Mouse (Mus musculus): ENCODE measurements around the gene Matn1.
A peak's percentile ranks its signal among the peaks of the same experiment; 100 is the strongest.

Gene Matn1

GRCm38 (mm10) chr4:130916639-130917038 lies 27.5 kb upstream of the Matn1 start:
- DNase-seq (ENCODE audit: low read depth in 1 of 2, low spot score in 2 of 2), result no peak

- no peak for DNase-seq (ENCODE audit: low read depth in 1 of 2, low spot score in 2 of 2)
Observed at GRCm38 (mm10) chr4:130917564-130917963, 26.6 kb upstream of the Matn1 start.

DNA sequence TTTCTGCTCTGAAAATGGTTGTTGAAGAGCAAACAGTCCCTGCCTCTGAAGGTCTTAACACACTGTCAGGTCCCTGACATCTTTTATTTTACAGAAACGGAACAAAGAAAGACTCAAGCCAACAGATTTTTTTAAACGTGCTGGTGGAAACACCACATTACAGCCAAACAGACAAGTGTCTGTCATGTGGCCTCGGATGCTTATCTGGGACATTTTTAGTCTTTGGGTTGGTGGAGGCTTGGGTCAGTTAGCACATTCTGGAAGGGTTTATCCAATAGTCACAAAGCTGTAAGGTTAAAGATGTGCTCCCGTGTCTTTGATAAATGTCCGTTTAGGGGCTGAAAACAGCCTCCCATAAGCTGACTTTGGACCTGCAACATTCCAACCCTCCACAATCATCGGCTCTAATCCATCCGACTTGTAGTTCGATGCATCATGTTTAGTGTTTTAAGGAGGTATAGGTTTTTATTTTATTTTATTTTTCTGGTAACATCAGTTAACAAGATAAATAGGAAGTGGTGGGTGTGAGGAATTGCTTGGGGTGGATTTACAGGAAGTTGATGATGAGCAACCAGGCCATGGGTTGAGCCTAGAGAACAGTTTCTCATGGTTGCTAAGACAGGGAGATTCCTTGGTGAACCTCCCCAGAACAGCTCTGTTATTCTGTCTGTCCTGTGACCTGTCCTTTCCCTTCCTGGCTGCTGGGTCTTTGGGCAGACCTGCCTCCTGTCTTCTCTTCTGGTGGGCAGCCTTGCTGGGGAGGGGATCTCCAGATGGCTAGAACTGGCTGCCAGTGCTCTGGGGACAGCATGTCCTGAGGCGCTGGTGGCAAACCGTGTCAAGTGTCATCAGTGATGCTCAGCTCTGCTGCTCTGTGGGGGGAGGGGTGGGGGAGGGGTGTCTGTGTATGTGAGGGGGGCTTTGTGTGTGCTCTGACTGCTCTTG lies 25.1 kb upstream of the Matn1 start:
- peak; percentile 33 to 38 for DNase-seq (ENCODE audit: low read depth in 1 of 2, low spot score in 2 of 2)

DNA sequence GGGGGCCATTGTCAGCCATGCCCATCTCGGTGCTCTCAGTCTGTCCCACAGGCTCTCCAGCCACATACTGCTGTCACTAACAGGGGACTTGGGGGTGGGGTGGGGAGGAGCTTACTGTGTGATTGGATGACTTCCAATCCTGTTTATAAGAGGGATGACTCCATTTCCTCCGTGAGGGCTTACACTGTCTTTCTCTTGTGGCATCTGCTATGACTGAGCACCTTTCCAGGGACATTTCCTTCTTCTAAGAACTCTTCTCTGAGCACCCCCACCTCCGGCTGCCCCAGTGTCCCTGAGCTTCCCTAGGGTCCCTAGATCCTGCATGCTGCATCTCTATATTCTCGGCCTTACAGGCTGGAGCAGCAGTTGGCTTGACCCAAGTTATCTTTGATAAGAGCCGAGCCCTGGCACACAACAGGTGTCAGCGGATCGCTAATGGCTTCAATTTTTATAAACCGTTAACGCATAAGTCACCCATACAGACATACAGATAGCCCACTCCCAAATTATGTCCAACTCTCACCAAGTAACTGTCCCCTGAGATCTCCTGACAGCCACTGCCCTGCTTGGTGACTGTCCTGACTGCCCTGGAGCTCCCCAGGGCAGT lies 24.3 kb upstream of the Matn1 start:
- DNase-seq (ENCODE audit: low read depth in 1 of 2, low spot score in 2 of 2), result no peak

- DNase-seq (ENCODE audit: low read depth in 1 of 2, low spot score in 2 of 2), result peak in 1 of 2 experiments; percentile 42
Observed at GRCm38 (mm10) chr4:130920951-130921693, 23.1 kb upstream of the Matn1 start.

- DNase-seq (ENCODE audit: low read depth in 1 of 2, low spot score in 2 of 2), result no peak
Observed at GRCm38 (mm10) chr4:130921986-130922385, 22.2 kb upstream of the Matn1 start.

DNA sequence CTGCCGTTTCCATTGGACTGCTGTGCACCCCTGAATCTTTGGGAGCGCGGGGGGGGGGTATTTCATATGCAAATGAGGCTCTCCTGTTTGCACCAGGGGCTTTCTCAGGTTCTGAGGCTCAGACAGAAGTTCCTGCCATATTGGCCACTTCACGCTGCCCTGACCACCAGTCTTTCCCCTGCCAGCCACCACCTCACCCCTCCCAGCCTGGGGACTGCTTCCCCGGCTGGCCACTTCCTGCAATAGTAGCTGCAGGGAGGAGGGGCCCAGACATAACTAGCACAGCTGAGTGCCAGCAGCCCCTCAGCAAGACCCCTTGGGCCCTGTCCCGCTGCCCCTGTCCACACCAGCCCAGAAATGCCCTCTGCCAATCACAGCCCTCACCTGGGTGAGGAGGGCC lies 17.9 kb upstream of the Matn1 start:
- no peak for DNase-seq (ENCODE audit: low read depth in 1 of 2, low spot score in 2 of 2)

GRCm38 (mm10) chr4:130927821-130928220 lies 16.4 kb upstream of the Matn1 start:
- no peak for DNase-seq (ENCODE audit: low read depth in 1 of 2, low spot score in 2 of 2)

DNA sequence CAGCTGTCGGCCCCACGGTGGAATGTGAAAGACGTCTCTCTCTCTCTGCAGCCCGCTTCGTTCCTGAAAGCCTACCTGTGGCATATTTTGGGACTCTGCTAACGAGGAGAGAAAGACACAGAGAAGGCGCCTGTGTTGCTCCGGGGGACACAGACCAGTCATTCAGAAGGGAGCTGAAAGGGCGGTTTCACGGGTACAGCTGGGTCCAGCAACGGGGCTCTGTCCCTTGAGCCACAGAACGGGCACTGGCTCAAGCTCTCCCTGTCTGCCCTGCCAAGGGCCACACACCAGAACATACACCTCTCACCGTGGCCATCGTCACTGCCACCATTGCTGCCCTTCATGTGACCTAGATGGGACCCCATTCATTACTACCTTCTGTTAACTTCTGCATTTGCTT lies 1.5 kb upstream of the Matn1 start:
- DNase-seq (ENCODE audit: low read depth in 1 of 2, low spot score in 2 of 2), result no peak

DNA sequence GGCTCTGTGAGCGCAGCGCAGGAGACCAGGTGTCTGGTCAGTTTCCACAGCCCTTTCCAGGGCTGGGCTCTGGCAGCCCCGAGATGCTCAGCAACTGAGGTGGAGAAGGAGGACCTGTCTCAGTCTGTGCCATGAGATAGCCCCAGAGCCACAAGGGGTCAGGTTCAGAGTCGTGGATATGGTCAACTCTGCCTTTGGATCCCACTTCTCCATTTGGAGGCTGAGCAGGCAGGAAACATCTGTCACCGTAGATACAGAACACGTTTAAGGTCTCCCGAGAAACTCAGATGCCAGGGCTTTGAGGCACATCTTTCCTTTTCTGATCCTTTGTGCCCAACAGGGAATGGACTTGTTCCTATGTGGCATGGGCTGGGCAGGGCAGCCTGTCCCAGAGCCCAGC lies 594 bp downstream of the Matn1 start:
- DNase-seq (ENCODE audit: low read depth in 1 of 2, low spot score in 2 of 2), result no peak

- DNase-seq (ENCODE audit: low read depth in 1 of 2, low spot score in 2 of 2), result no peak
Observed at GRCm38 (mm10) chr4:130947094-130947647, 3.0 kb downstream of the Matn1 start.

- no peak for DNase-seq (ENCODE audit: low read depth in 1 of 2, low spot score in 2 of 2)
Observed at GRCm38 (mm10) chr4:130949821-130950384, 5.7 kb downstream of the Matn1 start.

DNA sequence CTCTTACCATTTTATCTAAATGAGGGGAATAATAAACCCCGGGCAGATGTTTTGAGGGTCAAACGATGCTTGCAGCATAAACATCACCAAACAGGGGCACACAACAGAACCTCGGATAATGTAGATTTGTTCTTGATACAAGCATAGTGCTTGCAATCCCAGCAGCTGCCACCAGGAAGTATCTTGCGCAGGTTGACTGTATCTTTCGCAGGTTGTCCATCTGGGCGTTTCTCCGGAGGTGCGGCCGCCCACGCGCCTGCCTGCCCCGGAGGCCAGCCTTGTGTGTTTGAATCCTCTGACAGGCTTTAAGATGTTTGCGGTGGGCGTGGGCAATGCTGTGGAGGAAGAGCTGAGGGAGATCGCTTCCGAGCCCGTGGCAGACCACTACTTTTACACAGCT lies 8.3 kb downstream of the Matn1 start:
- DNase-seq (ENCODE audit: low read depth in 1 of 2, low spot score in 2 of 2), result no peak

- DNase-seq (ENCODE audit: low read depth in 1 of 2, low spot score in 2 of 2), result no peak
Observed at GRCm38 (mm10) chr4:130957156-130957555, 13.0 kb downstream of the Matn1 start.

DNA sequence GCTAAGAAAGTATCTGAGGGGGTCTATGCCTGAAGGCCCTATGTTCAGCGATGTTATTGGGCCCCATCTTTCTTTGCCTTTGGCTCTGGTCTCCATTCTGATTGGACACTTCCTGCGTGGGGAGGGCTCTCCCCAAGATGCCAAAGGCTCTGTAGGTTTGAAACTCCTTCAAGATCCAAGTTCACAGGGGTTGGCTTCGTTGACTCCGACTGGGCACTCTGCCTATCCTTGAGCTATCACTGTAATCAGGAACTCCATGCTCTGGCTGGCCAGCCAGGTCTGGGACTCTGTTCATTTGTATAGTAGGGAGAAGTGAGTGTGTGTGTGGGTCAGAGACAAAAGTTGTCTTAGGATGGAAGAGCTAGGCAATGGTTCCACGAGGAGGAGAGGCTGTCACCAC lies 14.6 kb downstream of the Matn1 start:
- no peak for DNase-seq (ENCODE audit: low read depth in 1 of 2, low spot score in 2 of 2)

DNA sequence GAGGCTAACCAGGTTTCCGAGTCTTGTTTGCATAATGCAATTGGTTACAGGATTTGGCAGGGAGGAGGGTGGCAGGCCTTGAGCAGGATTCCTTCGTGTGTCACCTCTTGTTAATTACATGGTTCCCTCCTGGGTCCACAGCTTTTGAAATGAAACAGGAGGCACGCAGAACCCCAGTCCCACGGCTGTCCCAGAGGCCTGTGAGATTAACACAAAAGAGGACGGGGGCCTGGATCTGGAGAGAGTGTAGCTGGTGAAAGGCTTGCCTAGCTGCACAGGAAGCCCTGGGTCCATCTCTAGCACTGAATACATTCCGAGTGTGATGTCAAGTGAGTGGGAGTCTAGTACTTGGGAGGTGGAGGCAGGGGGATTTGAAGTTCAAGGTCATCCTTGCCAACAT lies 15.5 kb downstream of the Matn1 start:
- no peak for DNase-seq (ENCODE audit: low read depth in 1 of 2, low spot score in 2 of 2)

DNA sequence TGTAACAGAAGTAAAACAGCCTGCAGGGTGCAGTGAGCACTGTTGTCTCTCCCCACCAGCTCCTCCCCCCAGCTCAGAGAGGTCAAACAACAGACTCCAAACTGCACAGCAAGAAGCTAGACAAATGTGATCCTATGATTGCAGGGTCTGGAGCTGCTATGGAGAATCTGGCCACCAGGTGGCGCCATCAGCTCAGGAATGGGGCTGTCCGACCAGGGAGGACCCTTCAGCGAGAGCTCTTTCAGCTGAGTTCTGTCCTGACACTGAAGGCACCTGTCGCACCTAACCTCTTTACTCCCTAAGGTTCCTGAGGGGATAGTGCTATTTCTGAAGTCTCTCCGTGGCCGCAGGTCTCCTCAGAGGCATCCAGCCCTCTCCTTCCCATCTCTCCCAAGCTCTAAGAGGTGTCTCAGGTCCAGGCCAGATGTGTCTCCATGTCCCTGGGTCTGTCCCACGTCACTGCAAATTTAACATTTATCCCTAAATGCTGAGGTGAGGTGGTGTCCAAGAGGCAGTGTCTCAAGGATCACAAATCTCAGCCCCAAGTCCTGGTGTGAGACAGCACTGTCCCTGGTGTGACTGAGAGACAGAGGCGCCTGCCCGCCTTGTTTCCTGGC lies 16.0 kb downstream of the Matn1 start:
- peak in 1 of 2 experiments; percentile 51 for DNase-seq (ENCODE audit: low read depth in 1 of 2, low spot score in 2 of 2)

DNA sequence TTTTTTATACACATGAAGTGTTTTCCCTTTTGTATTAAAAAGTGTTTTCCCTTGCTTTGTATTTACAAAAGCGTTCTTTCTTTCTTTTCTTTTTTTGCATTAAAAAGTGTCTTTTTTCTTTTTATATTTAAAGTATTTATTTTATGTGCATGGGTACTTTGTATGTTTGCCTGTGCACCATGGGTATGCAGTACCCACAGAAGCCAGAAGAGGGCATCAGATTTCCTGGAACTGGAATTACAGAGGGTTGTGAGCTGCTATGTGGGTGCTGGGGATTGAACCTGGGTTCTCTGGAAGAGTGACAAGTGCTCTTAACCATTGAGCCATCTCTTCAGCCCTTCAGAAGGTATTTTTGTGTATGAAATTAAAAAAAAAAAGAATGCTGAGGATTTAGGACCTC lies 27.1 kb downstream of the Matn1 start:
- DNase-seq (ENCODE audit: low read depth in 1 of 2, low spot score in 2 of 2), result no peak

GRCm38 (mm10) chr4:130972421-130972829 lies 28.2 kb downstream of the Matn1 start:
- DNase-seq (ENCODE audit: low read depth in 1 of 2, low spot score in 2 of 2), result no peak

DNA sequence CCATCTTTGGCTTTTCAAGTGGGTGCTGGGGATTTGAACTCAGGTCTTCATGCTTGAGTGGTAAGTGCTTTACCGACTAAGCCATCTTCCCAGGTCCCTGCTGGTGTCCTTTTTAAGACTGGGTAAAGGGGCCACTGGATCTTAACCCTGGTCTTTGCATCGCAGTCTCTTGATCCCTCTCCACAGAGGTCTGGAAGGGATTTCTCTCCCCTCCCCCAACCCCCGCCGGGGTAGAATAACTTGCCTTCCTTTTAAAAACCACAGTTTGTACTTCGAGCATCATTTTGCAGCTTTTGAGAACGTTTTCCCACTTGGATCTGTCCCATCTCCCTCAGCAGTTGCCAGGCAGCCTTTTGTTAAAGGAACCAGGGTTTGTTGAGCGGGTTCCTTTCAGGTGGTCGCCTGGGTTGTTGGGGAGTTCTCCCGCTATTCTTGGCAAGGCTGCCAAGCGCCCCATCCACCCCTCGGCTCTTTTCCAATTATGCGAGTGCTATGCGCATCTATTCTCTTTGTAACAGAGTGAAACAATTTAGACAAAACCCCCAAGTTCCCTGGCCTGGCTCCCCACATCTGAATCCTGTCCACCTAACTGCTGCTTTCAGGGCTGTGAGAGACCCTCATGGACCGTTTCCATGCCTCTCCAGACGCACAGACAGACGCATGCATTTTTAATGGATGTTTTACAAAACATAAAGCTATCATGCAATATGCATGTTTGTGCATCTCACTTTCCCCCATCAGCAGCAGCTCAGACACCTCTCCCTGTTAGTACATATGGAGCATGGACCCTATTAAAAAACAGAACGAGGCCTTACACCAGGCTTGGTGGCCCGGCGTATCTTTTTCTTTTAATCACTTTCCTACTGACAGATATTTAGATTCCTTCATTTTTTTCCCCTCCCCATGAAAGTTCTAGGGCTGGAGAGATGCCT lies 29.4 kb downstream of the Matn1 start:
- DNase-seq (ENCODE audit: low read depth in 1 of 2, low spot score in 2 of 2), result no peak

Data from monocyte, adult 2 months (primary cell).